Mouse (Mus musculus) E14TG2a.4 (cell line): ENCODE data around the gene Gm20767.
"Not testable (repeated sequence)": the region's sequence is repeated elsewhere in the genome, so short reads cannot be mapped to it uniquely, and the experiment has no call there.

Experiments
- CTCF ChIP-seq: conservative IDR thresholded peaks from 2 replicates; pipeline ENCODE4 v1.5.1; 2014; ENCODE audit warnings: low read length
- NANOG ChIP-seq: IDR thresholded peaks from 2 replicates; pipeline ENCODE4 v1.6.1; 2014; ENCODE audit warnings: borderline replicate concordance, low read length, mixed read lengths
- POU5F1 ChIP-seq: IDR thresholded peaks from 2 replicates; pipeline ENCODE4 v1.6.1; 2014; ENCODE audit warnings: low read length, borderline replicate concordance

- not testable (repeated sequence) for TF ChIP-seq CTCF, POU5F1, NANOG
Measured at GRCm38 (mm10) chr13:120142348-120142747, 2.3 kb downstream of the Gm20767 start.
